Mouse (Mus musculus): Measurements from ENCODE around the gene Il34.

- TF ChIP-seq CTCF (IDR thresholded peaks at IDR 0.05; ENCODE audit: control insufficient read depth, insufficient read depth, insufficient replicate concordance, low read depth, low read length) (no peak), POLR2A (IDR thresholded peaks at IDR 0.05; ENCODE audit: control insufficient read depth, low read depth, low read length) (no peak)
Measured at GRCm38 (mm10) chr8:110803856-110804255, 1.9 kb downstream of the Il34 start.
